Mouse (Mus musculus): ENCODE measurements around the gene Hhipl1.

- TF ChIP-seq POLR2A (IDR thresholded peaks at IDR 0.05; ENCODE audit: low read depth, low read length) (no peak), CTCF (IDR thresholded peaks at IDR 0.05; ENCODE audit: extremely low read depth, insufficient read length, insufficient replicate concordance, low read depth, low read length) (no peak)
Measured at GRCm38 (mm10) chr12:108349026-108349425, 43.0 kb downstream of the Hhipl1 start.
